Mouse (Mus musculus): Measurements from ENCODE around the gene Mrrf. TPM values are rescaled to one million over a fixed set of nuclear protein-coding genes. Genes with fewer than 3 reads are reported as not detected.

Mrrf gene
- polyA plus RNA-seq, 1 experiment from 2014 or later = 14.6 TPM

GRCm38 (mm10) chr2:36215203-36215739 lies 79.1 kb downstream of the Mrrf start:
- H3K4me1 ChIP-seq (ENCODE audit: control insufficient read depth, low read depth, low read length) = peaks cover 12% of the 10 kb centered on the region
- no peak overlapping the region for H3K4me3 ChIP-seq (ENCODE audit: low read depth, low read length)
- 72% methylated on average over 5 of the region's 5 CpGs for WGBS (ENCODE audit: insufficient replicate concordance)
- H3K27me3 ChIP-seq (ENCODE audit: control insufficient read depth, insufficient read depth, low read depth, low read length) = peaks cover 26% of the 10 kb centered on the region
- H3K4me2 ChIP-seq (ENCODE audit: low read depth, low read length) = no peak overlapping the region
- H3K9me3 ChIP-seq (replicated peaks; ENCODE audit: control insufficient read depth, low read length) = no peaks in the 10 kb centered on the region
- H3K27ac ChIP-seq (ENCODE audit: low read length) = no peak overlapping the region
- no peak overlapping the region for H3K9ac ChIP-seq (ENCODE audit: low read depth, low read length)
- ATAC-seq (ENCODE audit: low read depth) = no peak
- no peaks in the 10 kb centered on the region for H3K36me3 ChIP-seq (ENCODE audit: control insufficient read depth, insufficient read depth)

GRCm38 (mm10) chr2:36216546-36216945 lies 80.4 kb downstream of the Mrrf start:
- Histone ChIP-seq H3K4me2 (ENCODE audit: low read depth, low read length) (no peak overlapping the region), H3K4me1 (ENCODE audit: control insufficient read depth, low read depth, low read length) (peaks cover 12% of the 10 kb centered on the region), H3K9ac (ENCODE audit: low read depth, low read length) (no peak overlapping the region), H3K36me3 (ENCODE audit: control insufficient read depth, insufficient read depth) (no peaks in the 10 kb centered on the region), H3K4me3 (ENCODE audit: low read depth, low read length) (peak overlapping the region; percentile 21; the same call in 1 of the 2 replicates), H3K27me3 (ENCODE audit: control insufficient read depth, insufficient read depth, low read depth, low read length) (peaks cover 13% of the 10 kb centered on the region), H3K9me3 (replicated peaks; ENCODE audit: control insufficient read depth, low read length) (no peaks in the 10 kb centered on the region), H3K27ac (ENCODE audit: low read length) (peak overlapping the region; percentile 52)
- peak; percentile 40 for ATAC-seq (ENCODE audit: low read depth)

GRCm38 (mm10) chr2:36216953-36217573 lies 80.9 kb downstream of the Mrrf start:
- 16% methylated on average over 4 of the region's 4 CpGs for WGBS (ENCODE audit: insufficient replicate concordance)
- Histone ChIP-seq H3K27ac (ENCODE audit: low read length) (peak overlapping the region; percentile 52), H3K4me2 (ENCODE audit: low read depth, low read length) (no peak overlapping the region), H3K27me3 (ENCODE audit: control insufficient read depth, insufficient read depth, low read depth, low read length) (peaks cover 8% of the 10 kb centered on the region), H3K36me3 (ENCODE audit: control insufficient read depth, insufficient read depth) (no peaks in the 10 kb centered on the region), H3K9ac (ENCODE audit: low read depth, low read length) (no peak overlapping the region), H3K4me1 (ENCODE audit: control insufficient read depth, low read depth, low read length) (peaks cover 12% of the 10 kb centered on the region), H3K9me3 (replicated peaks; ENCODE audit: control insufficient read depth, low read length) (no peaks in the 10 kb centered on the region), H3K4me3 (ENCODE audit: low read depth, low read length) (peak overlapping the region; percentile 21)
- peak; percentile 37 for ATAC-seq (ENCODE audit: low read depth)

GRCm38 (mm10) chr2:36217692-36218233 lies 81.6 kb downstream of the Mrrf start:
- H3K4me2 ChIP-seq (ENCODE audit: low read depth, low read length) = no peak overlapping the region
- H3K27me3 ChIP-seq (ENCODE audit: control insufficient read depth, insufficient read depth, low read depth, low read length) = peaks cover 6% of the 10 kb centered on the region
- no peak overlapping the region for H3K4me3 ChIP-seq (ENCODE audit: low read depth, low read length)
- H3K4me1 ChIP-seq (ENCODE audit: control insufficient read depth, low read depth, low read length) = peaks cover 12% of the 10 kb centered on the region
- 17% methylated on average over 5 of the region's 5 CpGs for WGBS (ENCODE audit: insufficient replicate concordance)
- H3K27ac ChIP-seq (ENCODE audit: low read length) = no peak overlapping the region
- H3K9me3 ChIP-seq (replicated peaks; ENCODE audit: control insufficient read depth, low read length) = no peaks in the 10 kb centered on the region
- no peak for ATAC-seq (ENCODE audit: low read depth)
- H3K9ac ChIP-seq (ENCODE audit: low read depth, low read length) = no peak overlapping the region
- H3K36me3 ChIP-seq (ENCODE audit: control insufficient read depth, insufficient read depth) = no peaks in the 10 kb centered on the region

GRCm38 (mm10) chr2:36220106-36220505 lies 83.9 kb downstream of the Mrrf start:
- no peaks in the 10 kb centered on the region for H3K36me3 ChIP-seq (ENCODE audit: control insufficient read depth, insufficient read depth)
- WGBS (ENCODE audit: insufficient replicate concordance) = 56% methylated on average over 8 of the region's 8 CpGs
- no peak overlapping the region for H3K9ac ChIP-seq (ENCODE audit: low read depth, low read length)
- H3K4me2 ChIP-seq (ENCODE audit: low read depth, low read length) = no peak overlapping the region
- H3K27me3 ChIP-seq (ENCODE audit: control insufficient read depth, insufficient read depth, low read depth, low read length) = no peaks in the 10 kb centered on the region
- peaks cover 6% of the 10 kb centered on the region for H3K4me1 ChIP-seq (ENCODE audit: control insufficient read depth, low read depth, low read length)
- ATAC-seq (ENCODE audit: low read depth) = no peak
- no peak overlapping the region for H3K4me3 ChIP-seq (ENCODE audit: low read depth, low read length)
- H3K27ac ChIP-seq (ENCODE audit: low read length) = no peak overlapping the region
- H3K9me3 ChIP-seq (replicated peaks; ENCODE audit: control insufficient read depth, low read length) = no peaks in the 10 kb centered on the region

GRCm38 (mm10) chr2:36220891-36221290 lies 84.7 kb downstream of the Mrrf start:
- Histone ChIP-seq H3K9ac (ENCODE audit: low read depth, low read length) (no peak overlapping the region), H3K4me3 (ENCODE audit: low read depth, low read length) (no peak overlapping the region), H3K9me3 (replicated peaks; ENCODE audit: control insufficient read depth, low read length) (no peaks in the 10 kb centered on the region), H3K4me1 (ENCODE audit: control insufficient read depth, low read depth, low read length) (peaks cover 6% of the 10 kb centered on the region), H3K27ac (ENCODE audit: low read length) (no peak overlapping the region), H3K36me3 (ENCODE audit: control insufficient read depth, insufficient read depth) (no peaks in the 10 kb centered on the region), H3K4me2 (ENCODE audit: low read depth, low read length) (no peak overlapping the region), H3K27me3 (ENCODE audit: control insufficient read depth, insufficient read depth, low read depth, low read length) (no peaks in the 10 kb centered on the region)
- no peak for ATAC-seq (ENCODE audit: low read depth)
- 59% methylated on average over 4 of the region's 4 CpGs for WGBS (ENCODE audit: insufficient replicate concordance)

- H3K27ac ChIP-seq (ENCODE audit: low read length) = no peak overlapping the region
- no peak overlapping the region for H3K4me3 ChIP-seq (ENCODE audit: low read depth, low read length)
- H3K36me3 ChIP-seq (ENCODE audit: control insufficient read depth, insufficient read depth) = no peaks in the 10 kb centered on the region
- 44% methylated on average over 7 of the region's 7 CpGs for WGBS (ENCODE audit: insufficient replicate concordance)
- H3K9me3 ChIP-seq (replicated peaks; ENCODE audit: control insufficient read depth, low read length) = no peaks in the 10 kb centered on the region
- H3K4me2 ChIP-seq (ENCODE audit: low read depth, low read length) = no peak overlapping the region
- no peaks in the 10 kb centered on the region for H3K27me3 ChIP-seq (ENCODE audit: control insufficient read depth, insufficient read depth, low read depth, low read length)
- ATAC-seq (ENCODE audit: low read depth) = no peak
- H3K9ac ChIP-seq (ENCODE audit: low read depth, low read length) = no peak overlapping the region
- H3K4me1 ChIP-seq (ENCODE audit: control insufficient read depth, low read depth, low read length) = no peaks in the 10 kb centered on the region; the same call in 1 of the 2 replicates
Measured at GRCm38 (mm10) chr2:36222168-36222848, 86.1 kb downstream of the Mrrf start.

- no peak overlapping the region for H3K27ac ChIP-seq (ENCODE audit: low read length)
- H3K4me3 ChIP-seq (ENCODE audit: low read depth, low read length) = no peak overlapping the region
- no peak for ATAC-seq (ENCODE audit: low read depth)
Measured at GRCm38 (mm10) chr2:36223436-36223835, 87.2 kb downstream of the Mrrf start.

GRCm38 (mm10) chr2:36224153-36224552 lies 88.0 kb downstream of the Mrrf start:
- ATAC-seq (ENCODE audit: low read depth) = no peak
- Histone ChIP-seq H3K36me3 (ENCODE audit: control insufficient read depth, insufficient read depth) (no peaks in the 10 kb centered on the region), H3K4me1 (ENCODE audit: control insufficient read depth, low read depth, low read length) (no peaks in the 10 kb centered on the region), H3K4me2 (ENCODE audit: low read depth, low read length) (no peak overlapping the region), H3K27me3 (ENCODE audit: control insufficient read depth, insufficient read depth, low read depth, low read length) (no peaks in the 10 kb centered on the region), H3K9me3 (replicated peaks; ENCODE audit: control insufficient read depth, low read length) (no peaks in the 10 kb centered on the region), H3K27ac (ENCODE audit: low read length) (no peak overlapping the region), H3K4me3 (ENCODE audit: low read depth, low read length) (no peak overlapping the region), H3K9ac (ENCODE audit: low read depth, low read length) (no peak overlapping the region)
- WGBS (ENCODE audit: insufficient replicate concordance) = 68% methylated on average over 7 of the region's 7 CpGs

More at GRCm38 (mm10) chr2:36223436-36223835, 87.2 kb downstream of the Mrrf start:
- H3K36me3 ChIP-seq (ENCODE audit: control insufficient read depth, insufficient read depth) = no peaks in the 10 kb centered on the region
- no peaks in the 10 kb centered on the region for H3K4me1 ChIP-seq (ENCODE audit: control insufficient read depth, low read depth, low read length)
- H3K9ac ChIP-seq (ENCODE audit: low read depth, low read length) = no peak overlapping the region
- H3K4me2 ChIP-seq (ENCODE audit: low read depth, low read length) = no peak overlapping the region
- no peaks in the 10 kb centered on the region for H3K27me3 ChIP-seq (ENCODE audit: control insufficient read depth, insufficient read depth, low read depth, low read length)
- no peaks in the 10 kb centered on the region for H3K9me3 ChIP-seq (replicated peaks; ENCODE audit: control insufficient read depth, low read length)

Data from liver, embryonic 16.5 days (tissue).